Mouse (Mus musculus): ENCODE measurements around the gene Zfp800.

The Zfp800 gene

GRCm38 (mm10) chr6:28396051-28396852 is 1.6 kb downstream of the Zfp800 start:
- DNase-seq (ENCODE audit: low read depth, low spot score): no peak

GRCm38 (mm10) chr6:28389038-28389437 is 8.8 kb downstream of the Zfp800 start:
- DNase-seq (ENCODE audit: low read depth, low spot score): no peak

- no peak for DNase-seq (ENCODE audit: low read depth, low spot score)
Measured at GRCm38 (mm10) chr6:28385169-28385568, 12.6 kb downstream of the Zfp800 start.

- DNase-seq (ENCODE audit: low read depth, low spot score): no peak
Measured at GRCm38 (mm10) chr6:28381983-28382382, 15.8 kb downstream of the Zfp800 start.

GRCm38 (mm10) chr6:28369966-28370683 is 27.7 kb downstream of the Zfp800 start:
- DNase-seq (ENCODE audit: low read depth, low spot score): no peak

GRCm38 (mm10) chr6:28367575-28367974 is 30.2 kb downstream of the Zfp800 start:
- no peak for DNase-seq (ENCODE audit: low read depth, low spot score)

- no peak for DNase-seq (ENCODE audit: low read depth, low spot score)
Measured at GRCm38 (mm10) chr6:28351066-28351465, 46.7 kb downstream of the Zfp800 start.

- DNase-seq (ENCODE audit: low read depth, low spot score): no peak
Measured at GRCm38 (mm10) chr6:28345677-28346076, 52.1 kb downstream of the Zfp800 start.

GRCm38 (mm10) chr6:28345181-28345580 is 52.6 kb downstream of the Zfp800 start:
- no peak for DNase-seq (ENCODE audit: low read depth, low spot score)

GRCm38 (mm10) chr6:28342863-28343262 is 54.9 kb downstream of the Zfp800 start:
- DNase-seq (ENCODE audit: low read depth, low spot score): no peak

GRCm38 (mm10) chr6:28341174-28341573 is 56.6 kb downstream of the Zfp800 start:
- no peak for DNase-seq (ENCODE audit: low read depth, low spot score)

GRCm38 (mm10) chr6:28339410-28339809 is 58.4 kb downstream of the Zfp800 start:
- no peak for DNase-seq (ENCODE audit: low read depth, low spot score)

GRCm38 (mm10) chr6:28333696-28334095 is 64.1 kb downstream of the Zfp800 start:
- DNase-seq (ENCODE audit: low read depth, low spot score): no peak

GRCm38 (mm10) chr6:28332546-28332945 is 65.3 kb downstream of the Zfp800 start:
- no peak for DNase-seq (ENCODE audit: low read depth, low spot score)

GRCm38 (mm10) chr6:28329815-28330214 is 68.0 kb downstream of the Zfp800 start:
- DNase-seq (ENCODE audit: low read depth, low spot score): no peak

GRCm38 (mm10) chr6:28329002-28329596 is 68.7 kb downstream of the Zfp800 start:
- DNase-seq (ENCODE audit: low read depth, low spot score): no peak

- DNase-seq (ENCODE audit: low read depth, low spot score): no peak
Measured at GRCm38 (mm10) chr6:28326720-28327119, 71.1 kb downstream of the Zfp800 start.

- DNase-seq (ENCODE audit: low read depth, low spot score): peak; percentile 3
Measured at GRCm38 (mm10) chr6:28322399-28322798, 75.4 kb downstream of the Zfp800 start.

- peak; percentile 2 for DNase-seq (ENCODE audit: low read depth, low spot score)
Measured at GRCm38 (mm10) chr6:28319648-28320270, 78.0 kb downstream of the Zfp800 start.

GRCm38 (mm10) chr6:28318820-28319573 is 78.8 kb downstream of the Zfp800 start:
- DNase-seq (ENCODE audit: low read depth, low spot score): no peak

- no peak for DNase-seq (ENCODE audit: low read depth, low spot score)
Measured at GRCm38 (mm10) chr6:28315208-28315607, 82.6 kb downstream of the Zfp800 start.

Measured in skeletal muscle tissue, adult 2 months (tissue).